Mouse (Mus musculus): ENCODE data around the gene Slc1a6. TPM values are rescaled to one million over a fixed set of nuclear protein-coding genes. Genes with fewer than 3 reads are reported as not detected.

The Slc1a6 gene
- total RNA-seq (2023): not detected

GRCm38 (mm10) chr10:78779981-78780651, at the start of gene Slc1a6:
Slc1a6 (plus strand) TSS chr10:78780496.

GRCm38 (mm10) chr10:78752452-78753191, 27.7 kb upstream of the Slc1a6 start, which contains the start of gene Ccdc105:
Ccdc105 (minus strand) TSS chr10:78753065.

GRCm38 (mm10) chr10:78852066-78852465, 71.8 kb downstream of the Slc1a6 start, which contains the start of gene Olfr1356:
Olfr1356 (minus strand) TSS chr10:78852166.

Other genes starting within 250 kb of the Slc1a6 start
- gene Ilvbl, start 206.2 kb upstream of the Slc1a6 start, total RNA-seq (2023): 10 to 100 TPM; 49.2 to 61.4 TPM
- gene Syde1, start 188.5 kb upstream of the Slc1a6 start, total RNA-seq (2023): under 1 TPM; 0.21 to 0.34 TPM
- gene Olfr1357, start 162.4 kb upstream of the Slc1a6 start, total RNA-seq (2023): not detected
- gene Casp14, start 62.2 kb upstream of the Slc1a6 start, total RNA-seq (2023): not detected
- not detected for gene Ccdc105, start 27.4 kb upstream of the Slc1a6 start, total RNA-seq (2023)
- not detected for gene Olfr1356, start 71.7 kb downstream of the Slc1a6 start, total RNA-seq (2023)
- not detected for gene Olfr1355, start 95.0 kb downstream of the Slc1a6 start, total RNA-seq (2023)
- not detected for gene Olfr1354, start 132.7 kb downstream of the Slc1a6 start, total RNA-seq (2023)
- gene Olfr8, start 170.1 kb downstream of the Slc1a6 start, total RNA-seq (2023): not detected
- gene Olfr1353, start 182.8 kb downstream of the Slc1a6 start, total RNA-seq (2023): not detected
- not detected for gene Olfr1352, start 200.6 kb downstream of the Slc1a6 start, total RNA-seq (2023)
- not detected for gene Olfr1351, start 232.0 kb downstream of the Slc1a6 start, total RNA-seq (2023)
- gene Olfr57, start 248.2 kb downstream of the Slc1a6 start, total RNA-seq (2023): not detected

Measured in monocyte, adult 59 days (primary cell).